Mouse (Mus musculus): ENCODE results near the gene Mgat3.

GRCm38 (mm10) chr15:80191585-80192245, 18.2 kb downstream of the Mgat3 start:
- TF ChIP-seq FLI1 (IDR thresholded peaks at IDR 0.05; ENCODE audit: low read length) (no peak), GATA1 (IDR thresholded peaks at IDR 0.05; ENCODE audit: borderline replicate concordance, low read length) (no peak)

All from megakaryocyte, embryonic 14.5 days (primary cell).